Mouse (Mus musculus): Measurements from ENCODE around the gene Kti12. TPM values are rescaled to one million over a fixed set of nuclear protein-coding genes. Genes with fewer than 3 reads are reported as not detected.

Gene Kti12
- total and polyA plus RNA-seq, 3 experiments, result 65.3 to 90.5 TPM; not detected in 1

DNA sequence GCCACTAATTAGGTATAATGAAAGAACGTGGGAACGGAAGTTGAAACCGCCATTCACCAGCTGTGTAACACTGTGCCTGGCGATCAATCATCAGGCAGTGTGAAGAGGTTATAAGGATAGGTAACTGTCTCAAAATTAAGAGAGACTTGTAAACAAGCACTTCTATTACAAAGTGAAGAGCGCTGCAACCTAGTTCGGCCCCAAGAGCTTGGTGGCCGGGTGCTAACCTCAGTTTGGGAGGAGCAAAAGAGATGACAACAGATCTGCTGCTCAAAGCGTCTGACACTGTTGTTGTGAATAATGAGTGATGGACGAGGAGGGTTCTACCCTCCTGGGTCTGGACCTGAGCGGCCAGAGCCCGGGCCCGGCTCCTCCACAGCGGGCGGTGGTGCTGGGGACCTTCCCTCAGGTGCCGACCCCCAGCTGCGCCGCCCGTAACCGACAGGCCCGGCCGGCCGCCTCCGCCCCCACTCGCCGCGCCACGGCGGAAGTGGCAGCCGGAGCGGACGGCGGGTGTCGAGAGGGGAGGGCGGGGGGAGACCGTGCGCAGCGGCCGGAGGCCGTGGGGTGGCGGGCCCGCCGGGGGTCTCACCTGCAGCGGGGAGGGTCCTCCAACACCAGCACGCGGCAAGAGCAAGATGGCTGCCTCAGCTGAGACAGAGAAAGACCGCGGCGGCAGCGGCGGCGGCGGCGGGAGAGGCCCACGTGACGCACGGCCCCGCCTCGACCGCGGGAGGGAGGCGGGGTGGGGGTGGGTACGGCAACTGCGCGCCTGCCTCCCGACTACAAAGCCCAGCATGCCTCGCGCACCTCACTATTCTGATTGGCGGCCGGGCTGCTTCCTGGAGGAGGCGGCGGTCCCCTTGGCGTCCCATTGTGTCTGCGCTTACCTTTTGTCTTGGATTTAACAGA, 14.4 kb upstream of the Kti12 start, which contains the start of gene Btf3l4:
Gene Btf3l4, minus strand, starts transcription at position 699 of the 912 bp plus-strand sequence.
- Histone ChIP-seq H3K9me3 (replicated peaks; ENCODE audit: insufficient read depth, low read length) (no peaks in the 10 kb centered on the region), H3K27me3 (ENCODE audit: control insufficient read depth in 1 of 2, insufficient read depth in 2 of 2, low read length in 2 of 2) (no peaks in the 10 kb centered on the region), H3K79me2 (ENCODE audit: control insufficient read depth, insufficient read depth, low read length, poor library complexity) (peaks cover 33% of the 10 kb centered on the region), H3K9ac (ENCODE audit: control insufficient read depth, low read depth, low read length, poor library complexity, severe bottlenecking) (peak within 1 kb of the TSS; percentile 93), H3K4me3 (ENCODE audit: control insufficient read depth in 1 of 2, insufficient read depth in 1 of 2, low read depth in 2 of 2, low read length in 2 of 2) (peak within 1 kb of the TSS; percentile 79 to 88), H3K4me1 (ENCODE audit: control insufficient read depth in 1 of 2, insufficient read depth in 2 of 2, low read length in 2 of 2) (peaks cover 5 to 9% of the 10 kb centered on the region in 2 experiments), H3K27ac (ENCODE audit: control insufficient read depth, low read depth, low read length) (peak within 1 kb of the TSS; percentile 96), H3K36me3 (ENCODE audit: control insufficient read depth in 1 of 2, insufficient read depth in 2 of 2, low read length in 2 of 2) (peaks cover 0 to 24% of the 10 kb centered on the region in 2 experiments; a peak in 2 of 4 replicates)
- TF ChIP-seq USF1 (IDR thresholded peaks at IDR 0.05; ENCODE audit: low read depth, low read length) (peak; percentile 97), ETS1 (IDR thresholded peaks at IDR 0.05; ENCODE audit: low read depth, low read length) (peak; percentile 73), GATA1 (IDR thresholded peaks at IDR 0.05; ENCODE audit: low read depth, low read length) (no peak), EP300 (IDR thresholded peaks at IDR 0.05; ENCODE audit: low read depth in 1 of 2, low read length in 2 of 2) (0 out of 4 replicates have a peak, but pooled peaks of 1 of the 2 experiments have one; percentile 7), ZKSCAN1 (IDR thresholded peaks at IDR 0.05; ENCODE audit: low read depth, low read length) (no peak), HCFC1 (IDR thresholded peaks at IDR 0.05; ENCODE audit: low read depth, low read length) (peak; percentile 90), SIN3A (IDR thresholded peaks at IDR 0.05; ENCODE audit: low read length) (peak; percentile 81), MAX (IDR thresholded peaks at IDR 0.05; ENCODE audit: low read length) (peak; percentile 65), GABPA (IDR thresholded peaks at IDR 0.05; ENCODE audit: low read depth, low read length) (no peak), CHD1 (IDR thresholded peaks at IDR 0.05; ENCODE audit: low read depth, low read length) (peak; percentile 67; the same call in 1 of the 2 replicates), NRF1 (IDR thresholded peaks at IDR 0.05; ENCODE audit: insufficient read depth, low read depth, low read length, poor library complexity, severe bottlenecking) (peak; percentile 48; the same call in 1 of the 2 replicates), ZNF384 (IDR thresholded peaks at IDR 0.05; ENCODE audit: low read depth, low read length) (0 out of 2 replicates have a peak, but pooled peaks have one; percentile 29), TBP (IDR thresholded peaks at IDR 0.05; ENCODE audit: low read depth, low read length) (peak; percentile 48; the same call in 1 of the 2 replicates), ELF1 (IDR thresholded peaks at IDR 0.05; ENCODE audit: low read depth, low read length) (peak; percentile 89), UBTF (IDR thresholded peaks at IDR 0.05; ENCODE audit: borderline replicate concordance, insufficient read depth, low read depth, low read length) (no peak), RAD21 (IDR thresholded peaks at IDR 0.05; ENCODE audit: low read depth, low read length) (no peak), MAZ (IDR thresholded peaks at IDR 0.05; ENCODE audit: low read depth, low read length) (peak; percentile 88), USF2 (IDR thresholded peaks at IDR 0.05; ENCODE audit: borderline replicate concordance in 1 of 2, insufficient read depth in 1 of 2, low read depth in 1 of 2, low read length in 2 of 2) (peak in 1 of 2 experiments; percentile 80; a peak in 2 of 4 replicates), MEF2A (IDR thresholded peaks at IDR 0.05; ENCODE audit: extremely low read depth, insufficient replicate concordance, low read depth, low read length, poor library complexity, severe bottlenecking) (no peak), KAT2A (conservative IDR thresholded peaks at IDR 0.05; ENCODE audit: low read depth, low read length) (peak; percentile 64; the same call in 1 of the 2 replicates), POLR2AphosphoS5 (IDR thresholded peaks at IDR 0.05; ENCODE audit: borderline replicate concordance, low read depth, low read length) (no peak), NELFE (IDR thresholded peaks at IDR 0.05; ENCODE audit: low read depth, low read length) (peak; percentile 52; the same call in 1 of the 2 replicates), POLR2A (IDR thresholded peaks at IDR 0.05; ENCODE audit: control insufficient read depth in 1 of 2, insufficient read depth in 1 of 2, low read depth in 1 of 2, low read length in 2 of 2, poor library complexity in 1 of 2) (peak in 1 of 2 experiments; percentile 81; a peak in 3 of 4 replicates)
- DNase-seq (ENCODE audit: low read depth, low spot score), result peak; percentile 95

All from MEL (cell line).